Mouse (Mus musculus) neural tube, embryonic 10.5 days (tissue): ENCODE measurements at regions not wholly inside any gene's neighbourhood (a gene's known extent, or its start where the extent isn't known, plus 50 kb on each side); places are given as distances from the start of the nearest gene placed in this dataset.

Experiments
- DNase-seq: peaks from one replicate; pipeline ENCODE4 v3.0.0-alpha.2; 2017; ENCODE audit warnings: low spot score; ENCODE audit errors: extremely low spot score

- no peak for DNase-seq
Observed at GRCm38 (mm10) chr2:107785521-107785920, 495.1 kb downstream of the Kcna4 start.

- no peak for DNase-seq
Observed at GRCm38 (mm10) chr2:107796930-107797329, 506.5 kb downstream of the Kcna4 start.

GRCm38 (mm10) chr2:107813206-107813605 lies 522.8 kb downstream of the Kcna4 start:
- DNase-seq, result no peak

GRCm38 (mm10) chr2:107813992-107814391 lies 523.6 kb downstream of the Kcna4 start:
- peak; percentile 13 for DNase-seq
